Comparison of ENCODE assay signal across 8 mouse cellular contexts in the genomic region with DNA sequence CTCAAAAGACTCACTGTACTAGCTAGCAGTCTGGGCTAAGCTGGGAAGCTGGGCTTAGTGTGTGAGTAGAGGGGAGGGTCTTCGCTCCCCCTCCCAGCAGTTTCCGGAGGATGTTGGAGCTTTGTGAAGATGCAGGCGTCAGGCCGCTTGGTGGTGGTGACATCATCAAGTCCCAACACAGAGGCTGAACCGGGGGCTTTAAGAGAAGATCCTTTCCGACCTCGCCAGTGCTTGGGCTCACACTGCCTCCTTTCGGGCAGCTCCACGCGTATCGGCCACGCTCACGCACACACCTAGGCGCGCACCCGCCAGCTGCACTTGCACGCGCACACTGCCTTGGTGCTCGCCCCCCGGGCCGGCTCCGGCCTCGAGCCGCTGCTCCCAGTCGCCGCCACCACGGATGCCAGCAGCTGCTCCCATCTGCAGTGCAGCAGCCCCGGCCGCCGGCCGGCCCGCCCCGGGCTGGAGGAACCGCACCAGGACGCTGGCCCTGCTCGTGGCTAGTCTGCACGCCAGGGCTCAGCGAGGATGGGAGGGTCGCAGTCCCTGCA.
DNase-seq lines count a peak whose midpoint lies in the region; ATAC-seq and TF ChIP-seq lines count a peak whose summit lies in the region.

No protein-coding gene starts in this region.

- TF ChIP-seq CTCF in kidney, adult 2 months (conservative IDR thresholded peaks at IDR 0.05; ENCODE audit: insufficient read depth, insufficient read length, low read depth, low read length), result no peak
- TF ChIP-seq CTCF in liver, adult 2 months (IDR thresholded peaks at IDR 0.05; ENCODE audit: low read depth, low read length), result no peak

- H3K4me1 ChIP-seq in kidney, adult 2 months (ENCODE audit: control insufficient read depth, insufficient read depth, low read length), result peaks cover 9% of the 10 kb centered on the region; the same call in 1 of the 2 replicates
- peaks cover 45% of the 10 kb centered on the region for H3K4me1 ChIP-seq in intestine, embryonic 15.5 days (replicated peaks)
- H3K4me1 ChIP-seq in liver, adult 2 months (ENCODE audit: control insufficient read depth, insufficient read depth, low read length), result peaks cover 16% of the 10 kb centered on the region

- peak overlapping the region; percentile 31; the same call in 1 of the 2 replicates for H3K4me3 ChIP-seq in kidney, adult 2 months (ENCODE audit: insufficient read depth, low read depth, low read length)
- H3K4me3 ChIP-seq in intestine, embryonic 15.5 days (replicated peaks), result peak overlapping the region; percentile 58
- H3K4me3 ChIP-seq in liver, adult 2 months (ENCODE audit: insufficient read depth, low read depth, low read length), result peak overlapping the region; percentile 37; the same call in 1 of the 2 replicates

- no peak overlapping the region for H3K27ac ChIP-seq in kidney, adult 2 months (ENCODE audit: insufficient read depth, low read depth, low read length)
- peak overlapping the region; percentile 94 for H3K27ac ChIP-seq in intestine, embryonic 15.5 days
- H3K27ac ChIP-seq in liver, adult 2 months (replicated peaks; ENCODE audit: insufficient read depth, low read depth, low read length), result no peak overlapping the region

- peak overlapping the region; percentile 71 for H3K9ac ChIP-seq in intestine, embryonic 15.5 days
- peak overlapping the region; percentile 0 for H3K9ac ChIP-seq in liver, adult 2 months (ENCODE audit: low read depth, low read length)

- TF ChIP-seq POLR2A in kidney, adult 2 months (IDR thresholded peaks at IDR 0.05; ENCODE audit: low read depth, low read length), result no peak
- TF ChIP-seq POLR2A in liver, adult 2 months (IDR thresholded peaks at IDR 0.05; ENCODE audit: extremely low read depth, insufficient read depth, low read length), result no peak

- peak overlapping the region; percentile 86 for H3K4me2 ChIP-seq in intestine, embryonic 15.5 days (replicated peaks)

- no peaks in the 10 kb centered on the region for H3K27me3 ChIP-seq in kidney, adult 2 months (replicated peaks; ENCODE audit: control insufficient read depth, insufficient read depth, low read length)
- H3K27me3 ChIP-seq in intestine, embryonic 15.5 days (replicated peaks), result no peaks in the 10 kb centered on the region
- no peaks in the 10 kb centered on the region for H3K27me3 ChIP-seq in liver, adult 2 months (ENCODE audit: control insufficient read depth, insufficient read depth, low read length)

- H3K9me3 ChIP-seq in intestine, embryonic 15.5 days, result no peaks in the 10 kb centered on the region

- peak; percentile 32 for DNase-seq in kidney, adult 2 months
- no peak for DNase-seq in kidney, adult 18-20 months
- peak; percentile 71 to 73 for DNase-seq in gastrocnemius, postnatal 4 days (ENCODE audit: low spot score in 2 of 2)
- no peak for DNase-seq in liver, adult 2 months (ENCODE audit: extremely low read depth, low read depth, low spot score)
- DNase-seq in naive thymus-derived CD4-positive, alpha-beta T cell, adult 2 months (ENCODE audit: low read depth), result peak; percentile 78
- peak; percentile 80 for DNase-seq in testis, postnatal 10 days (ENCODE audit: low spot score)

- ATAC-seq in common myeloid progenitor, adult 5-6 weeks (replicated peaks; ENCODE audit: low read depth, poor library complexity, severe bottlenecking), result peak; percentile 62
- ATAC-seq in intestine, embryonic 15.5 days, result peak; percentile 78

- H3K79me2 ChIP-seq in liver, adult 2 months (ENCODE audit: control insufficient read depth, insufficient read depth, low read length), result peaks cover 19% of the 10 kb centered on the region; the same call in 1 of the 2 replicates

- WGBS in kidney, adult 2 months, result 35% methylated on average over 39 of the region's 39 CpGs
- 4% methylated on average over 39 of the region's 39 CpGs for WGBS in intestine, embryonic 15.5 days
- 66% methylated on average over 39 of the region's 39 CpGs for WGBS in liver, adult 2 months

- no peaks in the 10 kb centered on the region for H3K36me3 ChIP-seq in kidney, adult 2 months (ENCODE audit: control insufficient read depth, insufficient read depth, low read length)
- H3K36me3 ChIP-seq in intestine, embryonic 15.5 days, result no peaks in the 10 kb centered on the region
- no peaks in the 10 kb centered on the region for H3K36me3 ChIP-seq in liver, adult 2 months (ENCODE audit: control insufficient read depth, insufficient read depth, low read length)

Comparison
In these comparisons a context has a peak if more than half of its experiments do, and no peak if none do; other contexts are left out.
1. DNase-seq: peak in kidney, adult 2 months (single experiment), gastrocnemius, postnatal 4 days (2 of 2), naive thymus-derived CD4-positive, alpha-beta T cell, adult 2 months (single experiment) and testis, postnatal 10 days (single experiment); none in kidney, adult 18-20 months (single experiment) and liver, adult 2 months (single experiment).
2. Peak in every context shown above with its lines, with median percentiles within 50 percentile points of each other: H3K4me3 ChIP-seq.